Mouse (Mus musculus) gastrocnemius, adult 18-20 months (tissue): ENCODE results near the gene Hist1h2be. TPM values are rescaled to one million over a fixed set of nuclear protein-coding genes. Genes with fewer than 3 reads are reported as not detected.

Experiments
- DNase-seq: peaks from one replicate; pipeline ENCODE4 v3.0.0; 2021; ENCODE audit warnings: low spot score
- long read RNA-seq, 2 experiments: library from polyadenylated mRNA; stranded (forward); transcript quantifications; one replicate each; pipeline ENCODE4 v2.0.0; 2021
- total RNA-seq, 2 experiments: library from RNA; stranded (reverse); gene quantifications; 2 replicates each; pipeline ENCODE4 v1.2.3; 2021

Hist1h2be gene
- 10 to 100 TPM; 13.2 to 15.7 TPM for total RNA-seq
- long read RNA-seq, experiment 1, partial matches to known transcripts, result 1 of 1 reads
- long read RNA-seq, experiment 1, other reads (novel, unspliced or antisense), result 0 of 1 reads
- long read RNA-seq, experiment 2, partial matches to known transcripts, result 0 of 4 reads
- long read RNA-seq, experiment 2, other reads (novel, unspliced or antisense), result 1 of 4 reads

DNA sequence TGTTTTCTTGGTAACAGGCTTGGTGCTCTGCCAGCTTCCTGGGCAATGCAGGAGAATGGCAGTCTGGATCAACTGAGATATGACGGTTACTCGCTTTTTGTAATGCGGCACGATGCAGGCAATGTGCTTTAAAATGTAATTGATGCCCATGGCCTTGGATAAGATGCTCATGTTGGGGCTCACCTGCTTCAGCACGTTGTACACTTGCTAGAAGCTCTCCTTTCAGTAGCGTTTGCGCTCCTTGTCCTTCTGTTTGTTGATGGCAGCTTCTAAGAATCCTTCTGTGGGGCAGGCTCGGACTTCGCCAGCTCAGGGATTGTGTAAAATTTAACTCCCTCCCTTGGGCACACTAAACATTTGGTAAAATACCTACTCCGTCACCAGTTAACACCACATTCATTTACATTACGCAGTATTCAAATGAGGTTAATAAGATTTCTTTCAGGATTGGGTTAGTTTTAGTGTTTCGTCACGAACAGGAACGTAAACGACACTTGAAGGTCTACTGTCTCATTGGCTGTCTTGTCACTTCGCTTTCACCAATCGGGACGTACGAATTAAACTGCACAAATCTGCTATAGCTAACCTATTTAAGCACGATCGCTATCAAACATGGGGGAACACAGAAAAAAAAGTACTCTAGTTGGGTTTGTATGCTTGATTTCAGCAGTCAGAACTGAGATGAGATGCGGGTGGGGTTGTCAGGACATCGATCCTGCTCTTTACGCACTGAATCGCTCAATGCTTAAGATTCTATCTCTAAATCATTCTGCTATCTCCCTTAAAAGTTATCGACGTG is at the start of gene Hist1h2be:
Gene Hist1h2be, minus strand, starts transcription at position 392 of the 799 bp plus-strand sequence.
- DNase-seq, result peak; percentile 62

DNA sequence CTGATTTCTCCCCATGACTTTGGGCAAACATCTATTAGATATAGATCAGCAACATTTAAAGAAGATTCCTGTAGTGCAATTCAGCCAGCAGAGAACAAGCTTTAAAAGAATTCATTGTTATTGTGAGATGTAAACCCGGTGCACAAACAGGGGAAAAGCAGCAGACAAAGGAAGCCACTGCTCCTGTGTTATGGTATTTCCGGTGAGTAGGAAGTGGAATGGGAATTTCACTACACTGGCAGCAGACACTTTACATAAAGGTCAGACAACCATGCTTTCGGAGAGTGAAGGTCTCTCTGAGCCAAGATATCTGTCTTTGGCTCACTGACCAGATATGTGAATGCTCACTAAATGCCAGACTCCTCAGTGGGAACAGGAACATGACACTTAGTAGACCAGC is 41.6 kb upstream of the Hist1h2be start:
- DNase-seq, result no peak

DNA sequence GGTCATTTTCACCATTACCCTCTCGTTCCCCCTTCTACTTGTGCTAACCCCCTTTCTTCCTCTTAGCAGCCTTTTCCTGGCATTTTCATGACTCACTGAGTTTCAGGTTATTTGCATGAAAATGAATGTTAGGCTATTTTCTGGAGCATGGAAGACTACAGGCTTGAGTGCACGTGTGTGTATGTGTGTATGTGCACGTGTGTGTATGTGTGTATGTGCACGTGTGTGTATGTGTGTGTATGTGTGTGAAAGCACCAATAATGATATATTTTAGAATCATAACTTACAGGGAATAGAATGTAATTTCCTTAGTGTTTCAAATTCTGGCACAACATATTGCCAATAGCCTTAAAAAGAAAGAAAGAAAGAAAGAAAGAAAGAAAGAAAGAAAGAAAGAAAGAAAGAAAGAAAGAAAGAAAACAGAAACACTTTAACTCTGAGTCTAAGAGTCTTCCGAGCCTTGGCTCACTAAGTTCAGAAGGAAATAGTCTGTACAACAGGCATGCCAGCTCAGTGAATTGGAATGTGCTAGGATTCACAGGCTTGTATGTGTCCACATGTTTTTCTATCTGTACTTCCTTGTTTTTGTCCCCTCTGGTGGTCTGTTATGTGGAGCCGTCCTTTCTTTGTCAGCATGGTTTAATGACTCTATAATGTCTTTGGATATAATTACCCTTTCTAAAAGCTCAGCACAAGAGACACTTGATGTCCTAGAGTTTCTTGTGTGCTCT is 38.9 kb upstream of the Hist1h2be start:
- DNase-seq, result no peak

DNA sequence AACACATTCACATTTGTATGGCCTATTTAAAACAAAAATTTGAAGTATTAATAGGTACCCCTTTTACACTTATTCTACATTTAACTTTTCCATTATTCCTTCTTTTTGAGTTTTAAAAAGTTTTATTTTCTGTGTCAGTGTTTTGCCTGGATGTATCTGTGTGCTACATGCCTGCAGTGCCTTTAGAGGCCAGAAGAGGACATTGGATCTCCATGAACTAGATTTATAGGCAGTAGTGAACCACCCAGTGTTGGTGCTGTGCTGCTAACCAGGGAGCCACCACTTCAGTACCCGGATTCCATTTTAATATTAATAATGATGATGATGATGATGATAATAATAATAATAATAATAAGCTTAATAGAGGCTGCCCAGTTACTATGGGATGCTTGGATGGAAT is 9.7 kb upstream of the Hist1h2be start:
- no peak for DNase-seq

GRCm38 (mm10) chr13:23622861-23623450 is 2.0 kb upstream of the Hist1h2be start:
- DNase-seq, result no peak

DNA sequence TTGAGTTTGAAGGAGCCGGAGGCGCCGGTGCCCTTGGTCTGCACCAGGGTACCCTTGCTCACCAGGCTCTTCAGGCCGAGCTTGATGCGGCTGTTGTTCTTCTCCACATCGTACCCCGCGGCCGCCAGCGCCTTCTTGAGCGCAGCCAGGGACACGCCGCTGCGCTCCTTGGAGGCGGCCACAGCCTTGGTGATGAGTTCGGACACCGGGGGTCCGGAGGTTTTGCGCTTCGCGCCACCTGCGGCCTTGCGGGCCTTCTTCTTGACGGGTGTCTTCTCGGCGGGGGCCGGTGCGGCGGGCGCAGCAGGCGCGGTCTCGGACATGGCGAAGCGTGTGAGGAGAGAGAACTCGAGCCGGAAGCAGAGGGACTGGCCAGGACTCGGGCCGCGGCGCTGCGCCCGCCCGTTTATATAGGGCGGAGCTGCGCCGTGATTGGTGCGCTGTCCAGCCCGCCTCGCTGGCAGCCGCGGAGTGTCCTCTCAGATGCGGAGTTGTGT is 1.3 kb upstream of the Hist1h2be start, which contains the start of gene Hist1h1e:
Gene Hist1h1e, minus strand, starts transcription at position 384 of the 497 bp plus-strand sequence.
- DNase-seq, result peak; percentile 83

GRCm38 (mm10) chr13:23621532-23622174 is 729 bp upstream of the Hist1h2be start:
- DNase-seq, result peak; percentile 76

GRCm38 (mm10) chr13:23620056-23620732 is 730 bp downstream of the Hist1h2be start:
- DNase-seq, result no peak

DNA sequence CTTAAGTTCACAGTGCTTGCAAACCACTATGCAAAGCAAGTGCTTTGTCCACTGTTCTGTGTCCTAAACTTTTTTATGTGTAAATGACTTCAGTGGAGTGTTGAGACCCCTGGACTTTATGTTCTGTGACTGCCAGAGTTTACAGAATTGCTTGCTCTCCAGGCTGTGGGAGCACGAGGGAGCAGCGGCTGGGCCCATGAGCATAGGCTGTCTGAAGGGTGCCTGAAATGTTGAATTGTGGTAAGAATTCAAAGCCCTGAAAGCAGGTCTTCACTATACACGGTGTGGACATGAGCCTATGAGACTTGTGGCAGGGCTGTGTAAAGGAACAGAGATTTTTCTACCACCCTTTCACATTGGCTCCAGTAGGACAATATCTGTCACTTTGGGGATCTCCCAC is 9.3 kb downstream of the Hist1h2be start:
- DNase-seq, result no peak

DNA sequence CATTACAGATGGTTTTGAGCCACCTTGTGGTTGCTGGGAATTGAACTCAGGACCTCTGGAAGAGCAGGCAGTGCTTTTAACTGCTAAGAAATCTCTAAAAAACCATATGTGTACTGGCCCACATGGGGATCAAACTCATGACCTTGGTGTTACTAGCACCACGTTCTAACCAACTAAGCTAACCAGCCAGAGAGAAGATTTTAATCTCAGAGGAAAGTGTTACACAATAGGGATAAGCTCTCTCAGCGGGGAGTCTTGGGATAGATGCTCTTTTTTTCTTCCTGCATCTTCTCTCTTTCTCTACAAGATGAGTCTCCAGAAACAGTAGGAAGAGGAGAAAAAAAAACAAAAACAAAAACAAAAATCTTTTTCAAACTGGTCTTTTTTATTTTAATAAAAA is 10.5 kb downstream of the Hist1h2be start:
- no peak for DNase-seq

DNA sequence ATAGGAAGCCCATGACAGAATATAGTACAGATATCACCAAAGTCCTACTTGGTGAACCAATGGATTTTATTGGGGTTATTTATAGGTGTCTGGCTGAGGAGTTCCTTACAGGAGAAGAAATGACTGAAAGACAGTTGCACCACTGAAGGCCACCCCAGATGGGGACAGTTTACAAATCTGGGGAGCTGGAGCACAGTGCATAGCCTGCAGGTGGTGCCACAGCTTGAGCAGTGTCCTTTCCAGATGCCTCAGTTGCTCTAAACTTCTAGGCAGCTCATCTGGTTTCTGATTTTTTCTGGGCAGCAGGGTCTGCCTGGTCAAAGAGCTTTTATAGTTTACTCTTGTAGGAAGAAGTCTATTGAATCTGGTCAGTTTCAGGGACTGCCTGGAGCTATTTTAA is 11.1 kb downstream of the Hist1h2be start:
- no peak for DNase-seq

GRCm38 (mm10) chr13:23609209-23609608 is 11.7 kb downstream of the Hist1h2be start:
- no peak for DNase-seq

- no peak for DNase-seq
Observed at GRCm38 (mm10) chr13:23605052-23605451, 15.9 kb downstream of the Hist1h2be start.

- no peak for DNase-seq
Observed at GRCm38 (mm10) chr13:23604452-23604851, 16.5 kb downstream of the Hist1h2be start.

DNA sequence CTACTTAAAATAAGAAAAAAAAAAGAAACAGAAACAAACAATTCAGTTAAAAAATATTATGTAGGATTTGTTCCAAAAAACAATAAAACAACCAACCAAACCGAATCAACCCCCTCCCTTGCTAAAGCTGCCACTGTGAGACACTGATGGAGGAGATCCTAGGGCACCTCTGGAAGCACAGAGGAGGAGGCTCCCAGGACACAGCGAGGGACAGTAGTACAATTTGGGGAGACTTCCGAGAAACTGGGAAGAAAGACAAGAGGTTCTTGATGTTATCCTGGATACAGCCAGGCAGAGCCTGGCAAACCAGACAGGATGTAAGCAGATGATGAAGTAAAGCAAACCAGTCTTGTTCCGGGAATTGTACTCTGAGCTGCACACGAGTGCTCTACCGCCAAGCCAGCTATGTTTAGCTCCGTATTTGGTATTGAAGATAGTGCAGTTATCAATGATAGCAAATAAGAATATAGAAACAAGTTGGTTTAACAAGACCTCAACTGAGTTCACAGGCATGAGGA is 17.7 kb downstream of the Hist1h2be start:
- no peak for DNase-seq

- peak; percentile 80 for DNase-seq
Observed at GRCm38 (mm10) chr13:23597957-23598356, 23.0 kb downstream of the Hist1h2be start.

- DNase-seq, result no peak
Observed at GRCm38 (mm10) chr13:23595622-23596372, 25.1 kb downstream of the Hist1h2be start.

- no peak for DNase-seq
Observed at GRCm38 (mm10) chr13:23595185-23595584, 25.7 kb downstream of the Hist1h2be start.

DNA sequence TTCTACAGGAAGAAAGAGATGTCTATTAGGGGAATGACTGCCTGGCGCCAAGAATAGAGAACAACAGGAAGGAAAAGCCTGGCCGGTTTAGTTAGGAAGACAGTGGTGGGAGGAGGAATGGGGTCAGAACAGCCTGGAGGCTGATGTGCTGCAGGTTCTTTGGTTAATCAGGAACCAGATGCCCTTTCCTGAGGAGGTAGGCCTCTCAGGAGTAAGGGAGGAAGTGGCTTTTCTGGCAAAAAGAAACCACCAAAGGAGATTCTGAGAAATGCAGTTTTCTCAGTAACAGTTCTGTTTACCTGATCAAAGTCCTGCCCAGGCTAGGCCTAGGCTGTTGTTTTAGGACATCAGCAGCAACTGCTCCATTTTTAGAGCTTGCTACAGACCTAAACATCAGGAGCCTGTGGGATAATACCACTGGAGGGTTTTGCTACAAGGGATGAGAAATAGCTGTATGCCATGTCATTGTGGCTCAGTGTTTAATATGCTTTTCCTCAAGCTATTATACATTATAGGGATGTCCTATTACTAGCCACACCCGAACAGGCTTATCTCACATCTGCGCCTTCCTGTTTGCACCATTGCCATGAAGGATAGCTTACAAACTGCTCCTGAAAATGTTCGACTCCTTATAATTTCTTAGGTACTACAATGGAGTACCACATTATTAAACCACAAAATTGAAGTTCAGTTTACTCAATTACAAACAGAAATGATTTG is 27.7 kb downstream of the Hist1h2be start:
- DNase-seq, result no peak
